Mouse (Mus musculus) heart, embryonic 14.5 days (tissue): ENCODE measurements around the gene Tbc1d17. TPM values are rescaled to one million over a fixed set of nuclear protein-coding genes. Genes with fewer than 3 reads are reported as not detected.

Experiments used
- ATAC-seq: fragments of 200-750 bp; cut with Nextera tagmentation; 2 replicates; pipeline ENCODE4 v1.8.0; 2017; ENCODE audit warnings: low read depth, moderate TSS enrichment; ENCODE audit not compliant: insufficient number of reproducible peaks, insufficient read depth, low FRiP score
- H3K27ac ChIP-seq, 2 experiments: fragments of 200-500 bp in 1 of 2; fragments of 300-500 bp in 1 of 2; sonication (generic) in 1 of 2; replicated peaks in 1 of 2; 2 replicates each; pipeline ENCODE4 v1.5.1; 2012 to 2014; ENCODE audit warnings: low read depth in 2 of 2, low read length in 2 of 2, control low read depth in 1 of 2, mild to moderate bottlenecking in 1 of 2, mixed read lengths in 1 of 2; ENCODE audit not compliant: control insufficient read depth in 1 of 2, insufficient read depth in 1 of 2
- H3K27me3 ChIP-seq: fragments of 300-500 bp; sonication (generic); 2 replicates; pipeline ENCODE4 v1.6.1; 2014; ENCODE audit warnings: mild to moderate bottlenecking, low read length, control low read depth; ENCODE audit not compliant: control insufficient read depth, insufficient read depth
- H3K36me3 ChIP-seq: fragments of 300-500 bp; sonication (generic); 2 replicates; pipeline ENCODE4 v1.6.1; 2014; ENCODE audit warnings: mild to moderate bottlenecking, control low read depth, low read length, mixed read lengths; ENCODE audit not compliant: control insufficient read depth, insufficient read depth
- H3K4me1 ChIP-seq, 2 experiments: fragments of 200-500 bp in 1 of 2; fragments of 300-500 bp in 1 of 2; sonication (generic) in 1 of 2; 2 replicates each; pipeline ENCODE4 v1.6.1; 2012 to 2014; ENCODE audit warnings: low read length in 2 of 2, control low read depth in 1 of 2, mixed read lengths in 1 of 2; ENCODE audit not compliant: control insufficient read depth in 2 of 2, insufficient read depth in 2 of 2
- H3K4me2 ChIP-seq: fragments of 300-500 bp; sonication (generic); 2 replicates; pipeline ENCODE4 v1.6.1; 2014; ENCODE audit warnings: mild to moderate bottlenecking, low read length
- H3K4me3 ChIP-seq, 2 experiments: fragments of 200-500 bp in 1 of 2; fragments of 300-500 bp in 1 of 2; sonication (generic) in 1 of 2; 2 replicates each; pipeline ENCODE4 v1.5.1; 2012 to 2014; ENCODE audit warnings: low read length in 2 of 2, mild to moderate bottlenecking in 2 of 2, control low read depth in 1 of 2, low read depth in 1 of 2, moderate library complexity in 1 of 2; ENCODE audit not compliant: control insufficient read depth in 1 of 2, insufficient read depth in 1 of 2
- H3K9ac ChIP-seq: fragments of 300-500 bp; sonication (generic); 2 replicates; pipeline ENCODE4 v1.6.1; 2014; ENCODE audit warnings: mild to moderate bottlenecking, low read length
- H3K9me3 ChIP-seq: fragments of 300-500 bp; sonication (generic); 2 replicates; pipeline ENCODE4 v1.6.1; 2016; ENCODE audit warnings: low read length, control low read depth; ENCODE audit not compliant: control insufficient read depth
- WGBS: fragments of 180-500 bp; shearing (Covaris S2); extraction: QIAGEN DNeasy Blood & Tissue Kit; methylation state at CpG from one replicate; pipeline ENCODE4 v1.1.7; 2014; 5-methylcytosine and 5-hydroxymethylcytosine counted together
- polyA plus RNA-seq: library from polyadenylated mRNA; unstranded; fragments of >200 nt; fragmentation: Nextera tagmentation; extraction: Ambion mirVana; gene quantifications from 2 replicates; pipeline ENCODE4 v1.2.1, GENCODE M21; 2014

Tbc1d17 gene
- polyA plus RNA-seq, 1 experiment from 2014 or later: 53.5 TPM

DNA sequence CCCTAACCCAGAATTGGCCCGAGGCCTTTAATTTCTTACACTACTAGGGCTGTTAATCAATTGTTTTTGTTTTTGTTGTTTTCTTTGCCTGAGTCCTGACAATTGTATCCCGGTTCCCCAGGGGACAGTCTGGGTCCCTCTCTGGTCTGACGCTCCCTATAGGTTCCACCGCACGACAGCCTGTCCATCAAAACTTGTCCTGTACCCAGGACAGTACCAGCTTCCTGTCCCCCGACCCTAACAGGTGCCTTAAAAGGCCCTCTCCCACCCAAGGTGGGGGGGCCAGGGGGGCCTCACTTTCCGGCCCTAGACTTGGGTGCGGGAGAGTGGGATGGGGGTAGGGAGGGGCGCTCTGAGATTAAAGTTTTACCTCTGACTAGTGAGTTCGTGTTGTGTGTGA, 6.2 kb upstream of the Tbc1d17 start:
- Histone ChIP-seq H3K27ac (peak overlapping the region; percentile 93 to 96), H3K9ac (peak overlapping the region; percentile 73), H3K36me3 (peaks cover 34% of the 10 kb centered on the region), H3K4me2 (peak overlapping the region; percentile 81), H3K9me3 (no peaks in the 10 kb centered on the region), H3K27me3 (no peaks in the 10 kb centered on the region), H3K4me1 (peaks cover 23 to 48% of the 10 kb centered on the region in 2 experiments), H3K4me3 (peak overlapping the region; percentile 46 to 59)
- ATAC-seq: no peak
- WGBS: 35% methylated on average over 10 of the region's 10 CpGs

DNA sequence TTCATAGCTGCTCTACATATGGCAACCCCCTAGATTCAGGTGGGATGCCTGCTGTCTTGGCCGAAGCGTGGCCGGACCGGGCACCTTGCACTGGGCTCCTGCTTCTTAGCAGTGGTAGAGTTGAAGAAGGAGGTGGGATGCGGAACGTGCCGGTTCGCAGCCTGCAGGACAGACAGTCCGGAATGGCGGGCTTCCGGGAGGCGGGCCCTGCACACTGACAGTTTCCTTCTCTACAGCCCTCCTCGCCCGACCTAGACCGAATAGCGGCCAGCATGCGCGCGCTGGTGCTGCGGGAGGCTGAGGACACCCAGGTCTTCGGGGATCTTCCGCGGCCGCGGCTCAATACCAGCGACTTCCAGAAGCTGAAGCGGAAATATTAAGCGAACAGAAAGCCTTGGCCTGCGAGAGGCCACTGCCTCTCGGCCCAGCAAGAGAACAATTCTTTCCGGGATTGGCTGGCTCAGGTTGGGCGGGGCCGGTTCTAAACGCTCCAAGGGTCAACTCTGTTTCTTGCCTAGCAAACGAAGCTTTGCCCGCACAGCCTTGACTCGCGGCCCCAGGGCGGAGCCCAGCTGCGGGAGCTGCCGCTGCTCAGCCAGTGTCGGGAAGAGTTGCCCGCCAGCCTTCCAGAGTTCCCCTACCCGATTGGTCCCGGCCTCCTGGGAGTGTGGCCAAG, 5.6 kb upstream of the Tbc1d17 start:
- Histone ChIP-seq H3K9me3 (no peaks in the 10 kb centered on the region), H3K4me3 (peak overlapping the region; percentile 46 to 59), H3K4me2 (peak overlapping the region; percentile 81), H3K27ac (peak overlapping the region; percentile 93 to 96), H3K4me1 (peaks cover 23 to 48% of the 10 kb centered on the region in 2 experiments), H3K36me3 (peaks cover 31% of the 10 kb centered on the region), H3K27me3 (no peaks in the 10 kb centered on the region), H3K9ac (peak overlapping the region; percentile 73)
- 1% methylated on average over 45 of the region's 45 CpGs for WGBS
- ATAC-seq: peak; percentile 34

DNA sequence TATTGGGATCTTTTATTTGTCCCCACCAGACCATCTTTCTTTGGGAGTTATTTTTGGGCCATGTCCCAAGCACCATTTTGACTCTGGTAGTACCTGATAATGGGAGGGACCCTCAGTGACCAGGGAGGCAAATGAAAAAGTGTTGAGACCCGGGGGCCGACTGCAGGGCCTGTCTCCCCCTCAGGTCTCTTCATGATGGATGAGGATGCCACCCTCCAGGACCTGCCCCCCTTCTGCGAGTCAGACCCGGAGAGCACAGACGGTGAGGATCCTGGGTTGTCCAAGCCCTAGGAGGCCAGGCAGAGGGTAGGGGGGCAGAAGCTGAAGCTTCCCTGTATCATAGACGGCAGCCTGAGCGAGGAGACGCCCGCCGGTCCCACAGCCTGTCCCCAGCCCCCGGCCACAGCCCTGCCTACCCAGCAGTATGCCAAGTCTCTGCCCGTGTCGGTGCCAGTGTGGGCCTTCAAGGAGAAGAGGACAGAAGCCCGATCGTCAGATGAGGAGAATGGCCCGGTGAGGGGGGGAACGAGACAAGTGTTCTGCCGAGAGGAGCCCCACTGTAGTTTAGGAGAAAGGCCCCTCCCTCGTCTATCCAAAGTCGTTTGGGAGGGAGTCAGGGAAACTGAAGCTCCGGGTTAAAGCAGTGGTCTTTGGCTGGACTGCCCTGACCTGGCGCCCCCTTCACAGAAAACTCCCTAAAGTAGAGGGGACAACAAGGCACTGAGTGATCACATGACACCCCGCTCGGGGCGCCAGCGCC, 4.9 kb upstream of the Tbc1d17 start:
- H3K27ac ChIP-seq: peak overlapping the region; percentile 93 to 96
- H3K4me1 ChIP-seq: peaks cover 23 to 48% of the 10 kb centered on the region in 2 experiments
- no peaks in the 10 kb centered on the region for H3K27me3 ChIP-seq
- ATAC-seq: no peak
- H3K36me3 ChIP-seq: peaks cover 26% of the 10 kb centered on the region
- peak overlapping the region; percentile 46 to 59 for H3K4me3 ChIP-seq
- peak overlapping the region; percentile 81 for H3K4me2 ChIP-seq
- H3K9me3 ChIP-seq: no peaks in the 10 kb centered on the region
- peak overlapping the region; percentile 73 for H3K9ac ChIP-seq
- WGBS: 26% methylated on average over 25 of the region's 26 CpGs

DNA sequence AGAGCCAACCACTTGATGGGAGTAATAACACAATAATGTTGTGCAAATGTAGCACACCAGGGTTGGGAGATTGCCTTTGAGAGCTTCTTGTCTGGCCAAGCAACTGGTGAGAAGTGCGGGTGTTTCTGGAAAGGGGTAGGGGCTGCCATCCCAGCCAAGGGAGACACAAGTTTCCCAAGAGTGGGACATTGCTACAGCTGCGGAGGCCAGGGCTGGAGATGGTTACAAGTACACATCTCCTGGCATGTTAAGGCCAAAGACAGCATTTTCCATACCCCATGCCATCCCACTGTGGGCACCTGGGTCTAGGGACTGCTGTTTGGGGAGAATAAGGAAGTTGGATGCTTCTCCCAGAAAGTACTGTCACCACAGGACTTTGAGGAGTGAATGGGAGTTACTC, 4.2 kb upstream of the Tbc1d17 start:
- Histone ChIP-seq H3K27ac (no peak overlapping the region), H3K4me3 (no peak overlapping the region), H3K9me3 (no peaks in the 10 kb centered on the region), H3K4me1 (peaks cover 26 to 43% of the 10 kb centered on the region in 2 experiments), H3K27me3 (no peaks in the 10 kb centered on the region), H3K36me3 (peaks cover 22% of the 10 kb centered on the region), H3K4me2 (peak overlapping the region; percentile 81), H3K9ac (0 out of 2 replicates have a peak overlapping the region, but pooled peaks have one; percentile 73)
- 89% methylated on average over 2 of the region's 2 CpGs for WGBS
- no peak for ATAC-seq

DNA sequence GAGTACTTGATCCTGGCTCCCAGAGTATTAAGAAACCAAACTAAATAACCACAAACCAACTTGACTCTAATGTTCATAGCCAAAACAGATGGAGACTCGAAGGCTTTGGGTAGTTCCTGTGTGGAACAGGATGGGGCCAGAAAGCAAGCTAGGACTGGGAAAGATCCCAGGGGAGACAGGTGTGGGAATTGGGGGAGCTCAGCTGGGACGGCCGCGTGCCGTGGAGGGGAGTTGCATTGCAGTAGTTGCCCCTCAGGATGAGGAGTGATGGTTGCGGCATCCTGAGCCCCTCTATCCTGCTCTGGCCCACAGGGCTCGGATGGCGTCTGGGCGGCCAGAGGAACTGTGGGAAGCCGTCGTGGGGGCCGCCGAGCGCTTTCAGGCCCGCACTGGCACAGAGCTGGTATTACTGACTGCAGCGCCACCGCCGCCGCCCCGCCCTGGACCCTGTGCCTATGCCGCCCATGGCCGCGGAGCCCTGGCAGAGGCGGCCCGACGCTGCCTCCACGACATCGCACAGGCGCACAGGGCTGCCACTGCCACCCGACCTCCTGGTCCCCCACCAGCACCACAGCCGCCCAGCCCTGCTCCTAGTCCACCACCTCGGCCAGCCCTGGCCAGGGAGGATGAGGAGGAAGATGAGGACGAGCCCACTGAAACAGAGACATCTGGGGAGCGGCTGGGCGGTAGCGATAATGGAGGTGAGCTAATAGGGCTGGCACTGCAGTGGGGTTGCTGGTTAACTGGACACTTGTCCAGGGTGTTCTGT, 3.6 kb upstream of the Tbc1d17 start:
- Histone ChIP-seq H3K4me2 (no peak overlapping the region), H3K4me3 (no peak overlapping the region), H3K9ac (no peak overlapping the region), H3K27me3 (no peaks in the 10 kb centered on the region), H3K4me1 (peaks cover 28 to 45% of the 10 kb centered on the region in 2 experiments), H3K36me3 (peaks cover 23% of the 10 kb centered on the region), H3K9me3 (no peaks in the 10 kb centered on the region), H3K27ac (no peak overlapping the region)
- 90% methylated on average over 36 of the region's 36 CpGs for WGBS
- ATAC-seq: no peak

DNA sequence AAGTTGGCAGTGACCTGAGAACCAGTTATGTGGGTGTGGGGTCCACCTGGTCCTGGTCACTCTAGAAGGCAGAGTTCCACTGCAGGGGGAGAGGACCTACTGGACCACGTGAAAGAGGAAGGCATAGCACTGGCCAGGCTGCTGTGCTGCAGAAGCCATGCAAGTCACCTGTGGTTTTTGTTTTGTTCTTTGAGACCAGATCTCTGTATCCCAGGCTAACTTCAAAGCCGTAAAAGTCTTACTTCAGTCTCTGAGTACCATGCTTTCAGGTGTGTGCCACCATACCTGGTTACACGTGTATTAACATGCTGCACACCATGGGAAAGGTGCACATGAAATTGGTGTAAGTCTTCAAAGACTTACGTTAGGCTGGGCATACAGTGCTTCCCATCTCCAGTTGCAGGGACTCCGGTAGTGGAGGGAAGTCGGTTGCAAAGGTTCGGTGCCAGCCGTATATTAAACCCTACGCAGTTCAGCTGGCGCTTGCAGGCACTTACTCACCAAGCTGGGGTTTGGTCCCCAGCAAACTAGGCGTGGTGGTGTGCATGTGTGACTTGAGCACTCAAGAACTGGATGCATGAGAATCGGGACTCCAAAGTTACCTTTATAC, 2.9 kb upstream of the Tbc1d17 start:
- Histone ChIP-seq H3K9ac (no peak overlapping the region), H3K4me2 (no peak overlapping the region)

More for the DNA sequence above, 2.9 kb upstream of the Tbc1d17 start:
- Histone ChIP-seq H3K27ac (no peak overlapping the region), H3K9me3 (no peaks in the 10 kb centered on the region), H3K4me1 (peaks cover 28 to 46% of the 10 kb centered on the region in 2 experiments), H3K4me3 (no peak overlapping the region), H3K27me3 (no peaks in the 10 kb centered on the region), H3K36me3 (peaks cover 28% of the 10 kb centered on the region)
- WGBS: 93% methylated on average over 12 of the region's 12 CpGs
- ATAC-seq: no peak
